Mouse (Mus musculus) MEL (cell line): Measurements from ENCODE around the gene Pld1. TPM values are rescaled to one million over a fixed set of nuclear protein-coding genes. Genes with fewer than 3 reads are reported as not detected.

Experiments used
- DNase-seq: peaks from one replicate; pipeline ENCODE4 v3.0.0; 2011; ENCODE audit warnings: low read depth, low spot score
- H3K27ac ChIP-seq: 2 replicates; pipeline ENCODE4 v1.5.1; 2012; ENCODE audit warnings: low read depth, mild to moderate bottlenecking, control low read depth, low read length, moderate library complexity; ENCODE audit not compliant: control insufficient read depth
- H3K27me3 ChIP-seq, 2 experiments: fragments of 150-350 bp in 1 of 2; sonication (generic) in 1 of 2; 2 replicates each; pipeline ENCODE4 v1.6.1; 2012; ENCODE audit warnings: low read length in 2 of 2, mild to moderate bottlenecking in 2 of 2, improper control_type of control experiment in 1 of 2, moderate library complexity in 1 of 2; ENCODE audit not compliant: insufficient read depth in 2 of 2, control insufficient read depth in 1 of 2
- H3K36me3 ChIP-seq, 2 experiments: 2 replicates each; pipeline ENCODE4 v1.6.1; 2012 to 2014; ENCODE audit warnings: low read length in 2 of 2, improper control_type of control experiment in 1 of 2, inconsistent platforms in 1 of 2, mild to moderate bottlenecking in 1 of 2; ENCODE audit not compliant: insufficient read depth in 2 of 2, control insufficient read depth in 1 of 2
- H3K4me1 ChIP-seq, 2 experiments: fragments of 150-350 bp in 1 of 2; sonication (generic) in 1 of 2; 2 replicates each; pipeline ENCODE4 v1.6.1; 2012; ENCODE audit warnings: low read length in 2 of 2, improper control_type of control experiment in 1 of 2, mild to moderate bottlenecking in 1 of 2; ENCODE audit not compliant: insufficient read depth in 2 of 2, control insufficient read depth in 1 of 2
- H3K4me3 ChIP-seq, 2 experiments: fragments of 150-350 bp in 1 of 2; sonication (generic) in 1 of 2; 2 replicates each; pipeline ENCODE4 v1.5.1; 2012; ENCODE audit warnings: low read depth in 2 of 2, low read length in 2 of 2, mild to moderate bottlenecking in 2 of 2, moderate library complexity in 2 of 2, control low read depth in 1 of 2, improper control_type of control experiment in 1 of 2; ENCODE audit not compliant: control insufficient read depth in 1 of 2, insufficient read depth in 1 of 2
- H3K79me2 ChIP-seq: 2 replicates; pipeline ENCODE4 v1.6.1; 2012; ENCODE audit warnings: mild to moderate bottlenecking, low read length, moderate library complexity; ENCODE audit not compliant: control insufficient read depth, poor library complexity, insufficient read depth
- H3K9ac ChIP-seq: 2 replicates; pipeline ENCODE4 v1.6.1; 2012; ENCODE audit warnings: low read depth, mild to moderate bottlenecking, control low read depth, low read length, moderate library complexity; ENCODE audit not compliant: control insufficient read depth, poor library complexity, severe bottlenecking
- H3K9me3 ChIP-seq: fragments of 150-350 bp; sonication (generic); replicated peaks from 2 replicates; pipeline ENCODE4 v1.6.1; 2012; ENCODE audit warnings: mild to moderate bottlenecking, low read length, improper control_type of control experiment, moderate library complexity; ENCODE audit not compliant: insufficient read depth
- BHLHE40 ChIP-seq: IDR thresholded peaks from 2 replicates; pipeline ENCODE4 v1.6.1; 2012; ENCODE audit warnings: low read depth, mild to moderate bottlenecking, inconsistent platforms, low read length, improper control_type of control experiment, borderline replicate concordance
- CHD1 ChIP-seq: IDR thresholded peaks from 2 replicates; pipeline ENCODE4 v1.6.1; 2012; ENCODE audit warnings: low read depth, mild to moderate bottlenecking, inconsistent platforms, low read length, improper control_type of control experiment
- CTCF ChIP-seq, 3 experiments: IDR thresholded peaks in 2 of 3; conservative IDR thresholded peaks in 1 of 3; 2 replicates each; pipeline ENCODE4 v1.5.1; 2011 to 2012; ENCODE audit warnings: low read length in 3 of 3, low read depth in 2 of 3, mild to moderate bottlenecking in 2 of 3, improper control_type of control experiment in 1 of 3, inconsistent platforms in 1 of 3, mixed read lengths in 1 of 3, moderate library complexity in 1 of 3; ENCODE audit not compliant: control insufficient read depth in 1 of 3, insufficient read depth in 1 of 3, poor library complexity in 1 of 3, severe bottlenecking in 1 of 3
- ELF1 ChIP-seq: IDR thresholded peaks from 2 replicates; pipeline ENCODE4 v1.6.1; 2014; ENCODE audit warnings: low read depth, mild to moderate bottlenecking, inconsistent platforms, low read length, improper control_type of control experiment, moderate library complexity
- EP300 ChIP-seq, 2 experiments: IDR thresholded peaks; 2 replicates each; pipeline ENCODE4 v1.6.1; 2011; ENCODE audit warnings: improper control_type of control experiment in 2 of 2, low read length in 2 of 2, low read depth in 1 of 2, mild to moderate bottlenecking in 1 of 2
- MAFK ChIP-seq: IDR thresholded peaks from 2 replicates; pipeline ENCODE4 v1.6.1; 2011; ENCODE audit warnings: low read depth, mild to moderate bottlenecking, low read length, improper control_type of control experiment, borderline replicate concordance
- MAX ChIP-seq: IDR thresholded peaks from 2 replicates; pipeline ENCODE4 v1.6.1; 2011; ENCODE audit warnings: low read length, improper control_type of control experiment
- MEF2A ChIP-seq: IDR thresholded peaks from 2 replicates; pipeline ENCODE4 v1.6.1; 2014; ENCODE audit warnings: low read depth, mild to moderate bottlenecking, inconsistent platforms, low read length, improper control_type of control experiment; ENCODE audit not compliant: poor library complexity, insufficient replicate concordance, severe bottlenecking; ENCODE audit errors: extremely low read depth
- MXI1 ChIP-seq: IDR thresholded peaks from 2 replicates; pipeline ENCODE4 v1.6.1; 2011; ENCODE audit warnings: mild to moderate bottlenecking, low read depth, low read length, improper control_type of control experiment
- MYB ChIP-seq: IDR thresholded peaks from 2 replicates; pipeline ENCODE4 v1.6.1; 2011; ENCODE audit warnings: mild to moderate bottlenecking, low read depth, low read length, improper control_type of control experiment
- NELFE ChIP-seq: IDR thresholded peaks from 2 replicates; pipeline ENCODE4 v1.6.1; 2011; ENCODE audit warnings: low read depth, low read length, improper control_type of control experiment
- NRF1 ChIP-seq: IDR thresholded peaks from 2 replicates; pipeline ENCODE4 v1.6.1; 2014; ENCODE audit warnings: low read depth, mild to moderate bottlenecking, inconsistent platforms, low read length, improper control_type of control experiment, moderate library complexity; ENCODE audit not compliant: poor library complexity, insufficient read depth, severe bottlenecking
- POLR2AphosphoS2 ChIP-seq: IDR thresholded peaks from 2 replicates; pipeline ENCODE4 v1.6.1; 2011; ENCODE audit warnings: low read length, improper control_type of control experiment
- RAD21 ChIP-seq: IDR thresholded peaks from 2 replicates; pipeline ENCODE4 v1.6.1; 2011; ENCODE audit warnings: mild to moderate bottlenecking, low read depth, low read length, improper control_type of control experiment
- SMC3 ChIP-seq: IDR thresholded peaks from 2 replicates; pipeline ENCODE4 v1.6.1; 2011; ENCODE audit warnings: low read depth, low read length, improper control_type of control experiment
- TBP ChIP-seq: IDR thresholded peaks from 2 replicates; pipeline ENCODE4 v1.8.0; 2011; ENCODE audit warnings: low read depth, low read length, improper control_type of control experiment
- USF1 ChIP-seq: IDR thresholded peaks from 2 replicates; pipeline ENCODE4 v1.6.1; 2014; ENCODE audit warnings: low read depth, mild to moderate bottlenecking, inconsistent platforms, low read length, improper control_type of control experiment, moderate library complexity
- USF2 ChIP-seq, 2 experiments: IDR thresholded peaks; 2 replicates each; pipeline ENCODE4 v1.6.1; 2011 to 2012; ENCODE audit warnings: improper control_type of control experiment in 2 of 2, low read length in 2 of 2, borderline replicate concordance in 1 of 2, inconsistent platforms in 1 of 2, low read depth in 1 of 2, mild to moderate bottlenecking in 1 of 2; ENCODE audit not compliant: insufficient read depth in 1 of 2
- ZC3H11A ChIP-seq: IDR thresholded peaks from 2 replicates; pipeline ENCODE4 v1.6.1; 2012; ENCODE audit warnings: low read depth, mild to moderate bottlenecking, inconsistent platforms, low read length, improper control_type of control experiment
- ZKSCAN1 ChIP-seq: IDR thresholded peaks from 2 replicates; pipeline ENCODE4 v1.6.1; 2012; ENCODE audit warnings: low read depth, mild to moderate bottlenecking, inconsistent platforms, low read length, improper control_type of control experiment, moderate library complexity
- polyA plus RNA-seq, 2 experiments: library from polyadenylated mRNA; stranded (reverse) in 1 of 2; unstranded in 1 of 2; fragments of >175 nt in 1 of 2; fragments of >200 nt in 1 of 2; gene quantifications; 2 replicates each; pipeline versions ENCODE4 v1.2.1 to v1.2.4; 2012; ENCODE audit warnings: low replicate concordance in 2 of 2, low read depth in 1 of 2; ENCODE audit not compliant: insufficient read length in 2 of 2, insufficient read depth in 1 of 2, missing spikeins in 1 of 2
- total RNA-seq: library from RNA; depleted of rRNA; stranded (reverse); fragments of 300-350 nt; gene quantifications from 2 replicates; pipeline ENCODE4 v1.2.3, GENCODE M21; 2012

Gene Pld1
- total and polyA plus RNA-seq, 3 experiments, result 0.22 TPM; not detected in 2

GRCm38 (mm10) chr3:28149656-28150256, 211.3 kb downstream of the Pld1 start:
- H3K9me3 ChIP-seq, result no peaks in the 10 kb centered on the region
- no peak for DNase-seq
- H3K4me1 ChIP-seq, result no peaks in the 10 kb centered on the region
- no peak overlapping the region for H3K27ac ChIP-seq
- H3K79me2 ChIP-seq, result no peaks in the 10 kb centered on the region
- no peak overlapping the region for H3K9ac ChIP-seq
- H3K36me3 ChIP-seq, result no peaks in the 10 kb centered on the region
- no peaks in the 10 kb centered on the region; a peak in 1 of 4 replicates for H3K27me3 ChIP-seq
- H3K4me3 ChIP-seq, result no peak overlapping the region
- TF ChIP-seq MEF2A, result no peak
- no peak for TF ChIP-seq MAX
- no peak for TF ChIP-seq EP300 (IDR thresholded peaks at IDR 0.05; ENCODE audit: low read depth in 1 of 2, low read length in 2 of 2)
- no peak for TF ChIP-seq ZC3H11A
- no peak for TF ChIP-seq TBP
- TF ChIP-seq ELF1, result no peak
- TF ChIP-seq MAFK, result no peak
- TF ChIP-seq POLR2AphosphoS2, result no peak
- TF ChIP-seq RAD21, result no peak
- no peak for TF ChIP-seq USF2 (IDR thresholded peaks at IDR 0.05; ENCODE audit: borderline replicate concordance in 1 of 2, insufficient read depth in 1 of 2, low read depth in 1 of 2, low read length in 2 of 2)
- TF ChIP-seq ZKSCAN1, result no peak
- no peak for TF ChIP-seq BHLHE40
- no peak for TF ChIP-seq USF1
- TF ChIP-seq MXI1, result no peak

GRCm38 (mm10) chr3:28158006-28158405, 219.5 kb downstream of the Pld1 start:
- no peaks in the 10 kb centered on the region for H3K36me3 ChIP-seq
- no peak for TF ChIP-seq CTCF (IDR thresholded peaks at IDR 0.05 in 2 of 3, conservative IDR thresholded peaks at IDR 0.05 in 1 of 3; ENCODE audit: control insufficient read depth in 1 of 3, insufficient read depth in 1 of 3, low read depth in 2 of 3, low read length in 3 of 3, poor library complexity in 1 of 3, severe bottlenecking in 1 of 3)
- TF ChIP-seq EP300 (IDR thresholded peaks at IDR 0.05; ENCODE audit: low read depth in 1 of 2, low read length in 2 of 2), result no peak
- no peak for TF ChIP-seq NELFE
- no peak for TF ChIP-seq POLR2AphosphoS2
- no peak for TF ChIP-seq NRF1
- TF ChIP-seq MYB, result no peak
- TF ChIP-seq CHD1, result no peak
- TF ChIP-seq SMC3, result no peak
- no peak overlapping the region for H3K9ac ChIP-seq
- no peaks in the 10 kb centered on the region for H3K4me1 ChIP-seq
- no peak overlapping the region for H3K4me3 ChIP-seq
- no peaks in the 10 kb centered on the region for H3K9me3 ChIP-seq
- H3K27me3 ChIP-seq, result peaks cover 0 to 1% of the 10 kb centered on the region in 2 experiments; a peak in 2 of 4 replicates
- no peak for DNase-seq
- H3K27ac ChIP-seq, result no peak overlapping the region
- no peaks in the 10 kb centered on the region for H3K79me2 ChIP-seq
